Mouse (Mus musculus) cerebellum, adult 9-11 months (tissue): ENCODE results near the gene Cdc25a.

Experiments used
- DNase-seq: peaks from one replicate; pipeline ENCODE4 v3.0.0; 2022

The Cdc25a gene

DNA sequence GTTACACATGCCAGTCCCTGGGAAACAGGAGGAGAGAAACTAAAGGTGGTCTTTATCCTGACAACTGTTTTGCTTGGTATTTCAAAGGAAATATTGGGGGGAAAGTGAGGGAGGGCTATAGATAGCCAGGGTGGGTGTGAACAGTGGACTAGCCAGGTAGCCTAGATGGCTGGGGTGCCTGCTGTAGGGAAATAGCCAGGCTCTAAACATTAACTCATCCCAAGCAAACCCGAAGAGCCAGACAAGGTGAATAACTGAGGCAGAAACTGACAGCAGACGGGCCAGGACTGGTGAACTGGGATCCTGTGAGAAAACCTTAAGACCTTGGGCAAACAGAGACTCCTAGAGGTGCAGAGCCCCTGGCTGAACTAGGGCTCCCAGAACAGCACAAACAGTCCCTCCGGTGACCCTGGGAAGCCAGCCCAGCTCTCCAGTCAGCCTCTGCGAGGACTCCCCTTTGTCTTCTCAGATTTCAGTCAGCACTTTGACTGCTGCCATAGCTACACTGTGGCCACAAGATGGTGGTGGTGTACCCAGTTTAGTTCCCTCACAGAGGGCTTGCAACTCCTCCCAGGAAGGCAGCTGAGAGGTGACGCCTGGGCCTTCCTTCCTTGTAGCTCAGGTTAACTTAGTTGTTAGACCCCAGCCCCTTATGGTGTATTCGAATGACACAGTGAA, 19.2 kb downstream of the Cdc25a start:
- DNase-seq = peak; percentile 57

GRCm38 (mm10) chr9:109895593-109895992, 20.2 kb downstream of the Cdc25a start:
- no peak for DNase-seq

GRCm38 (mm10) chr9:109896253-109897150, 21.1 kb downstream of the Cdc25a start:
- DNase-seq = peak; percentile 26

- no peak for DNase-seq
These were observed 22.6 kb downstream of the Cdc25a start for GRCm38 (mm10) chr9:109898027-109898426.

- no peak for DNase-seq
These were observed 24.0 kb downstream of the Cdc25a start for GRCm38 (mm10) chr9:109899361-109899760.

- no peak for DNase-seq
These were observed 24.4 kb downstream of the Cdc25a start for GRCm38 (mm10) chr9:109899774-109900173.

GRCm38 (mm10) chr9:109900604-109901003, 25.2 kb downstream of the Cdc25a start:
- DNase-seq = no peak

DNA sequence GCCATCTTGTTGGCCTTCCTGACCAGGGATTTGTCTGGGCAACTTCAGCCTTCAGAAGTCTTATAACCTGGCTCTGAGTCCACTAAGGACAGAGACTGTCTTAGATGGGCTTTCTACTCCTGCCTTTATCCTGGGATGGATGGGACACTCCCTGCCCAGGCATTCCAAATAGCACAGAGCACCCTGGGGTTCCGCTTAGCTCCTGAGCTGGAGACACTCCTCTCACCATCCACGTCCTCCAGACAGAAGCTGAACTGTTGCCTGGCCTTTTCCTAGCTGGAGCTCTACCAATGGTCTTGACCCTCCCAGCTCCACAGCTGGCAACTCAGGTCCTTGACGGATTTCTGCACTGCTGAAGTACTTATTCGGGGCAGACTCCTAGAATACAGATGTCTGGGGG, 26.9 kb downstream of the Cdc25a start:
- DNase-seq = no peak

GRCm38 (mm10) chr9:109902740-109903139, 27.4 kb downstream of the Cdc25a start:
- no peak for DNase-seq

DNA sequence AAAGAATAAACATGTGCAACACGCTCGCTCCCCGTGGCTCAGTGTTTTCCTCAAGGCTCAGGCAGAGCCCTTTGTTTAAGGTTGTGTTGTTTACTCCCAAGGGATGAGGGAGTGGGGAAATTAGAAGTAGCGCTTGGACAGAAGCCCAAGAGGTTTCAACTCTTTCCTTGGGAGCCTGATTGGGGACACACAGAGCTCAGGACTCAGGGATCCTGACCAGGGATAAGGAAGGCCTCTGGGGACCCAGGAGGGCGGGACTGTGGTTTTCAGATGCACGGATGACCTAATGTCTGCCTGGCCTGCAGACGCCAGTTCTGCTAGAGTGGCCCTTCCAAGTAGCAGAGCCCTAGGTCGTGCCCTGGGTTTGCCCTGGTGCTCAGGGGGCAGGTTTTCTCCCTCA, 31.9 kb downstream of the Cdc25a start:
- DNase-seq = no peak

DNA sequence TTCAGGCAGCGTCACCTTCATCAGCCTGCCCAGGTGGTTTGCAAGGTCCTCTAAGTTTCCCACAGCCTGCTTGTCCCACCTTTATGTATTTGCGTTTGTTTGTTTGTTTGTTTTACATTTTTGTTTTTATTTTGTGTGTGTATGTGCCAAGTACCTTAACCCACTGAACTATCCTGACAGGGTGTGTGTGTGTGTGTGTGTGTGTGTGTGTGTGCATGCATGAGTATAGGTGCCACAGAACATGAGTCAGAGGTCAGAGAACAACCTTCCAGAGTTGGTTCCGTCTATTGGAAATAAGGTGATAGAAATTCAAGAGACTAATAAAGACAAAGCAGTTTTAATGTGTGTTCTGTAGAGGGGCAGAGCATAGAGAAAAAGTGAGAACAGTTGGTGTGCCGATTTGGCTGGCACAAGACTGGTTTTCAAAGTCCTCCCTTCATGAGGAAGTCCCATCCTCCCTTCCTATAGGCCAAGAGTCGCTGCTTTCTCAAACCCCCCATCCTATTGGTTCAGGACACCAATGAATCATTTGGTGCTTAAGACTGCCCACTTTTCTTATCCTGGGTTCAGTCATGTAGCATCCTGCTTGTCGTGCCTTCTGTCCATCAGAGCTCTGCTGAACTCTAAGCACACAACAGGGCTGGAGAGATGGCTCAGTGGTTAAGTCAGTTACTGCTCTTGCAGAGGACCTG, 32.5 kb downstream of the Cdc25a start:
- no peak for DNase-seq

- DNase-seq = no peak
These were observed 33.7 kb downstream of the Cdc25a start for GRCm38 (mm10) chr9:109909102-109909501.

DNA sequence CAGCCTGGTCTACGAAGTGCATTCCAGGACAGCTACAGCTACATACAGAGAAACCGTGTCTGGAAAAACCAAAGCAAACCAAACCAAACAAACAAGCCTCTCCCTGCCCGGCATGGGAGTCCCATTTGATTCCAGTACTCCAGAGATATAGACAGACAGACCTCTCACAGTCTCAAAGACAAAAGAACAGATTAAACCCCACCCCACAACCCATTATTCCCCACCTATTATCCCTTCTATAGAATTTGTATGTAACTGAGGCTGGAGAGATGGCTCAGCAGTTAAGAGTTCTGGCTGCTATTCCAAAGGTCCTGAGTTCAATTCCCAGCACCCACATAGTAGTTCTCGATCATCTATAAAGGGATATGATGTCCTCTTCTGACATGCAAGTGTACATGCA, 34.5 kb downstream of the Cdc25a start:
- DNase-seq = no peak

GRCm38 (mm10) chr9:109911779-109912178, 36.4 kb downstream of the Cdc25a start:
- no peak for DNase-seq

GRCm38 (mm10) chr9:109914269-109914926, 39.0 kb downstream of the Cdc25a start:
- DNase-seq = no peak

DNA sequence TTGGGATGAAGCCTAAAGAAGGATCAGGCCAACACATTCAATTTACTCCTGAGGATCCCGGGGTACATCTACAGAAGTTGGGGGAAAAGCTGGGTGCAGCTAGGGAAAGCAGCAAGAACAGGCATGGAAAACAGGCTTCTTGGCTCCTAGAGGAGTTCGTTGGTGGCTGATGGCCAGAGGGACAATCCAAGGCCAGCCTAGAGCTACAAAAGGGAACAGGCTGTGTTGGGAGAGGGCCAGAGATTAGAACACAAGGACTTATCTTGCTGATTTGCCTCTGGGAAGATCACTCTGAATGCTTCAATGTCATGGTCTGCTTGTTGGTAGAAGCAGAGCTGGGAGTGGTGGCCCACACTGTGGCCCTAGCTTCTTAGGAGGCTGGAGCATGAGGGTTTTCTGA, 42.6 kb downstream of the Cdc25a start:
- DNase-seq = peak; percentile 21

DNA sequence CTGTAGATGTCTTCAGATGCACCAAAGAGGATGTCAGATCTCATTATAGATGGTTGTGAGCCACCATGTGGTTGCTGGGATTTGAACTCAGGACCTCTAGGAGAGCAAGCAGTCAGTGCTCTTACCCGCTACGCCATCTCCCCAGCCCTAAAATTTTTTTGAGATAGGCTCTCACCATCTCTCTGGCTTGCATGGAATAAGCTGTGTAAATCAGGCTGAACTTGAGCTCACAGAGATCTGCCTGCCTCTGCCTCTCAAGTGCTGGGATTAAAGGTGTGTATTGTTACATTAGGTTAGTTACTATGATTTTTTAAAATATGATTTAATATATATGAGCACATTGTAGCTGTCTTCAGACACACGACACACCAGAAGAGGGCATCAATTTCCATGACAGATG, 53.8 kb downstream of the Cdc25a start:
- no peak for DNase-seq

- no peak for DNase-seq
These were observed 54.7 kb downstream of the Cdc25a start for GRCm38 (mm10) chr9:109930063-109930462.

DNA sequence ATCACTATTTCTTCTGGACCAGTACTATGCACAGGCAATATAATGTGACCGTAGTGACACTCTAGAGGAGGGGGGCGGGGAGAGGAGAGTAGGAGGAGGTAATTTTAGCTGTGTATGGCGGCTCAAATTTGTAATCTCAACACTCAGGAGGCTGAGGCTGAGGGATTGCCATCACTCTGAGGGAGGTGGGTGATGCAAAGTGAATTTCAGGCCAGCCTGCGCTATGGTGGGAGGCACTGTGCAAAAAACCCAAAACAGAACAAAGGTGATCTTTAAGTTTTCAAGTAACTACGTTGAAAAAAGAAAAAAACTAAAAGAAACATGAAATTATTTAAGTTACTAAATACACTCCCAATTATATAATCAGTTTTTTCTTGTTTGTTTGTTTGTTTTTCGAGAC, 55.4 kb downstream of the Cdc25a start:
- DNase-seq = peak; percentile 36

- peak; percentile 99 for DNase-seq
These were observed 56.1 kb downstream of the Cdc25a start, which contains the start of gene Map4 for GRCm38 (mm10) chr9:109931257-109932171. TSS of gene Map4 (plus strand) at chr9:109931460.

DNA sequence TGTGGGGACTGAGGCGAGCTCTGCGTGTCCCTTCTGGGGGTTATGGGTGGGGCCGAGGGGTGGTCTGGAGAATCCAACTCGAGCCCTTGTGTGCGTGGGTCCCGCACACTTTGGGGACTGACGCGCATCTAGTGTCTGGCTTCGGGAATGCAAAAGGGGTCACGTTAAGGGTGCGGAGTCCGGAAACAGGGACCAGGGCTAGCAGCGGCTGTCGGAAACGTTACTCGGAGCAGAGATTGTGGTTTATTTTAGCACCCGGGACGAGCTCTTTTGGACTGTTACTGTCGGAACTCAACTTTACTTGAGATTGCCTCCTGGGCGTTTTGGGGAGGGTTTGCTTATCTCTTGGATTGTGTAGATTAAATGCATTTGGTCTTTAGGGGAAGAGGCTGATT, 57.0 kb downstream of the Cdc25a start:
- no peak for DNase-seq
